Mouse (Mus musculus) adrenal gland, postnatal 25 days (tissue): Measurements from ENCODE around the gene Myo19. TPM values are rescaled to one million over a fixed set of nuclear protein-coding genes. Genes with fewer than 3 reads are reported as not detected.

Experiments
- DNase-seq: peaks from one replicate; pipeline ENCODE4 v3.0.0; 2021; ENCODE audit warnings: mixed read lengths
- microRNA-seq, 2 experiments: library from miRNA; unstranded; fragments of <30 nt; microRNA quantifications; one replicate each; pipeline ENCODE4 v1.2.0; 2021
- total RNA-seq: library from RNA; stranded (reverse); gene quantifications from 2 replicates; pipeline ENCODE4 v1.2.3, GENCODE M21; 2021

Myo19 gene
- total RNA-seq, 1 experiment from 2014 or later: 14.5 TPM

GRCm38 (mm10) chr11:84945841-84946240 is 65.9 kb downstream of the Myo19 start:
- DNase-seq: no peak

GRCm38 (mm10) chr11:84947206-84947605 is 67.3 kb downstream of the Myo19 start:
- DNase-seq: no peak

DNA sequence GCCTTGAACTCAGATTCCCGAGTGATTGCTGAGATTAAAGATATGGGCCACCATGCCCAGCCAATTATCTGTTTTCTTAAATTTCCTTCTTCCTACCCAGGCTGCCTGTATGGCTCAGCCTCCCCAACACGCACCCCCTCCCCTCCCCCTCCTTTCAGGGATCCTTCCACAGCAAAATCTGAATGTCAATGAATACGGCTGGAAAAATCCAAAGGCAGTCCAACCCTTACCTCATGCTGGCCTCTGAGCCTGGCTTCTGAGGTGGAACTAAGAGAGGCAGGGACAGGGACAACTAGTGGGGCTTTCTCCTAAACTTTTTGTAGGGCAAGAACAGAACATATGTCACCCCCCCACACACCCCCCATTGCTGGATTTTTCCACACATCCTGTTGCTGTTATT is 68.2 kb downstream of the Myo19 start:
- DNase-seq: no peak

DNA sequence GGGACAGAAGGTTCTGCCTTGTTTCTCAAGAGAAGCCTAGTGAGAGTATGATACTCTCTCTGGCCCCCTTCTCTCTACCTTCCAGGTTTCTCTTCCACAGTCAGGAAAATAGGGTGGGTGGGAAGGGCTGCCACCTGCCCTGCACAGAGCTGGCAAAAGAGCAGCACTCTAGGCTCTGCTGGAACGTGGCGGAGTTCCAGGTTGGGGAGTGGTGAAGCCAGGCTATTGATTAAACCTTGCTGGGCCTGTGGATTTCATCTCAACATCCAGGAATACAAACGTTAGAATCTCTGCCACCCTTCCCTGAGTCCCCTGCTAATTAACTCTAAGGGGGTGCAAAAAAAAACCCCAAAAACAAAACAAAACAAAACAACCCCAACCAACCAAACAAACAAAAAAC is 68.6 kb downstream of the Myo19 start:
- no peak for DNase-seq

- no peak for DNase-seq
These were observed 72.7 kb downstream of the Myo19 start for GRCm38 (mm10) chr11:84952611-84953010.

GRCm38 (mm10) chr11:84956400-84956799 is 76.5 kb downstream of the Myo19 start:
- no peak for DNase-seq

DNA sequence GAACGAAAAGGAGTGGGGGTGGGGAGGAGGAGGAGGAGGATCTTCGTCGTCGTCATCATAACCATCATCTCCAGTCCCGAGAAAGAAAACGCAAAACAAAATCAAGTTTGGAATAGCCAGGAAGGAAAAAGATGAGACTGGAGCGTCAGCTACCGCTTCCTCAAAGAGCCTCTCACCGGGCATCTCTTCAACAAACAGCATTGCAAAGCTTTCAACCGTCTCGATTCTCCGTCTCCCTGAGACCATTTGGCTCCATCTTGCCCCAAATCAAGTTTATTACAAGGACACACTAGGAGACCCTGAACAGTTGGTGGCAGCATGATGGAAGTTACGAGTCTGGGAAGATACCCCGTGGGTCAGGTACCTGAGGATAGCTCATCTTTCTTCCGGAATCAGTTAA is 77.2 kb downstream of the Myo19 start:
- DNase-seq: no peak

DNA sequence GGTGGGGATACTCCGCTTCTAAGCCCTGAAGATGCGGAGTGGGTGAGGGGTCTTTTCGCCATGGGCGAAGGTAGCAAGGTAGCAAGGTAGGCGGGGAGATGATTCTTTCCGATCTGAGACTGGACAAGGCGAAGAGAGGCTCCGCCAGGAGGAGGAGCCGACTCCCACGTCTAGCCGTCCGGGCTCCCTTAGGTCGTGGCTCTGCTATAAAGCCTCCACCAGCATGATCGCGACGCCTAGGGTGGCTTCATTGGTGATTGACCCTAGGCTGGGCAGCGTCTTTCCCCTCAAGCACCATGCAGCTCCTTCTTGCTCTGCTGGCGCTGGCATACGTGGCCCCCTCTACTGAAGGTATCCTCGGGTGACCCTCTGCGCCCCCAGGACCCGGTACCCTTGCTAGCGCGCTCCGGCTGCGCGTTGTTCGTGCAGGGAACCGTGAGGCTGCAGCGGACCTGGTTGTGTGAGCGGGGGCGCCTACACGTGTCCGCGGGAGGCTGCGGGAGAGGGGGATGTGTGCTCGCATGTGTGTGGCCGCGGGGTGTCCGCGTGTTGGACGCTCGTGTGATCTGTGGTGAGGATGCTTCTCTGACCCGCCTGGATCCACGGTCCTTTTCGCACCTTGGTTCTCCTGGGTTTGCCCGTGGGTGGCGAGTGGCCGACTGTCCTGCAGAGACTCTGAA is 77.8 kb downstream of the Myo19 start, which contains the start of gene Car4:
Car4 (plus strand) TSS at position 196 of the 680 bp plus-strand sequence.
- DNase-seq: peak; percentile 10

GRCm38 (mm10) chr11:84958271-84958630 is 78.3 kb downstream of the Myo19 start:
- DNase-seq: no peak

- DNase-seq: no peak
These were observed 79.2 kb downstream of the Myo19 start for GRCm38 (mm10) chr11:84959181-84959580.

DNA sequence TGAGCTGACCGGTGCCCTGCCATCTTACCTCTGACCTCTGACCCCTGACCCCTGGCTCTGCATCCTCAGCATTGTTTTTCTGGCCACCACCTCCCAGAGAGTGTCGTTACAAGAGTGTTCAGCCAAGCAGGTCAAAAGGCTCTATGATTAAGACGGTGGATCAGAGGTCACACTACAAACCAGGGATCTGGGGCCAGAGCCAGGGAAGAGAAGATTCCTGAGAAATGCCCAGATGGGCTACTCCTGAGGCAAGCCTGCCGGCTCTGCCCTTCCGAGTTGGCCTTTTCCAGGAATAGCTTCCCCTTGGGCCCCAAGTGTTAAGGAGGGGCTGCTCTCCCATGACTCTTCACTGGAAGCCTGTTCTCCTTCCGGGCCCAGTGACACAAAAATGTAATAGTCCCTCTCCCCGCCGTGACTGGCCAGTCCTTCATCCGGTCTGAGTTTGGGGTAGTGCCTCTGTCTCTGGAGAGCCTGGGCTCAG is 79.8 kb downstream of the Myo19 start:
- DNase-seq: peak; percentile 19

DNA sequence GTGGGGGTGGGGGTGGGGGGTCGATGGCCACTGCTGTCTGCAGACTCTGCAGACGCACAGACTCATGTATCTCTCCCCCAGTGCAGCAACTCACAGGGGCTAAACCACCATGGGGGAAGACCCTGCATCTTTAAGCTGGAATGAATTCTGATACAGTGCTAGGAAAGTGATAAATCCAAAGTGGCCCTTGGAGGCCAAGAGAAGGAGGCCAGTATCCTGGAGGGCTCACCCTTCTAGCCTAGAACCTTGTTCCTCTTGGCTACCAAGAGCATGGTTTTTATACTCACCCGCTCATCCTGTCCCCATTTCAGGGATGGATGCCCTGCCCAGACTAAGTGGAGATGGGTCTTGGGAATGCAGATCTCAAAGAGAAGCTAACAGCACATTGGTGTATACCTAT is 80.3 kb downstream of the Myo19 start:
- DNase-seq: no peak

DNA sequence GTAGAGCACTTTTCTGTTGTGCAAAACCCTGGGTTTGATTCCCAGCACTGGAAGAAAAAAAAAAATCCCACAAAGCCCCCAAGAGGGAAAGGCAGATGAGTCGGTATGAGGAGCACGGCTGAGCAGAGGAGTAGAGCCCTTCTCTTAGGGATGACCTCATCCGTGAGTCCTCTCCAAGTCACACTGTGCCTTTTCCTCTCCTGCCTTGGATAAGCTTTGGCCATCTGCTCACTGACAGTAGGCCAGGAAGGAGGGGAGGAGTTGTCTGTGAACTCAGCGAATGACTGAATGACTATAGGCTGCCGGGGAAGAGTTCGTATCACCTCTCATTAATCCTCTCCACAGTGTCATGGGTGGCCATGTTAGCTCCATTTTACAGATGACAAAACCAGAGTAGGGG is 80.8 kb downstream of the Myo19 start:
- DNase-seq: no peak

Small RNA genes lying within 50 kb of the gene (microRNA-seq; reads per million reads assigned to microRNA genes)
- 0 reads per million in 2 experiments for gene Gm23564

Other genes starting within 250 kb of the Myo19 start
- 16.9 and 21.8 TPM in 2 replicates for gene Mrm1, start 60.6 kb upstream of the Myo19 start, total RNA-seq
- 49.8 and 56.3 TPM in 2 replicates for gene Dhrs11, start 51.2 kb upstream of the Myo19 start, total RNA-seq
- gene Ggnbp2, start 9.3 kb upstream of the Myo19 start, total RNA-seq: 85.3 and 91.7 TPM in 2 replicates
- gene Pigw, start 137 bp downstream of the Myo19 start, total RNA-seq: 10.5 and 11.8 TPM in 2 replicates
- gene Znhit3, start 36.2 kb downstream of the Myo19 start, total RNA-seq: 11.2 and 11.6 TPM in 2 replicates
- gene Car4, start 77.6 kb downstream of the Myo19 start, total RNA-seq: 5.3 and 7.9 TPM in 2 replicates